18 mouse cellular contexts compared by ENCODE assay signal in the genomic region with DNA sequence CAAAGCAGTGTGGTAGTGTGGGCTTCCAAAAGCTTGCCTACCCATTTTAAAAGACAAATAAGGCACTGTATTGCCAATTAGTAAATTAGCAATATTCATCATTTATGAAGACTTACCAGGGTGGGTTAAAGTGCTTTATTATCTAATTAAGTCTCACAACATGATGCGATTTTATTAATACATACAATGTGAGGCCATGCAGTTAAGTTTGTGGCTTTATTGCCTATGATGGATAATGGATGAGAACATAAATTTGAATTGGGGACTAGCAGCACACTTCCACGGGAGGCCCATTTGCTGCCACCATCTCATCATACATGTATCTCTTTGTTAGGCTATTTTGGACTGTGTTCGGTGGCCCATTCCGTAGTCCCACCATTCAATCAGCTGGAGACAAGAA.
"Had no signal": no experiment of that assay in that cellular context is flagged by ENCODE, and none has a peak within 500 bp of the region (broad histone marks: within the 10 kb centered on the region; RNA-seq: fewer than 3 reads in every experiment).

No protein-coding gene starts in this region.

- H3K4me1 ChIP-seq: midbrain, embryonic 12.5 days; neural tube, embryonic 12.5 days had no signal

- H3K9me3 ChIP-seq: midbrain, embryonic 10.5 days; midbrain, embryonic 12.5 days; neural tube, embryonic 12.5 days had no signal

- H3K27me3 ChIP-seq: neural tube, embryonic 12.5 days had no signal

- H3K36me3 ChIP-seq: midbrain, embryonic 10.5 days; midbrain, embryonic 12.5 days; neural tube, embryonic 12.5 days had no signal

- H3K4me2 ChIP-seq: lung, embryonic 14.5 days; midbrain, embryonic 12.5 days; neural tube, embryonic 12.5 days had no signal

- H3K9ac ChIP-seq: lung, embryonic 14.5 days; midbrain, embryonic 12.5 days; neural tube, embryonic 12.5 days had no signal

- H3K27ac ChIP-seq: midbrain, embryonic 10.5 days; midbrain, embryonic 12.5 days; neural tube, embryonic 12.5 days had no signal

- ATAC-seq: midbrain, embryonic 16.5 days had no signal

- DNase-seq: lung, adult 18-20 months; lung, embryonic 14.5 days; lung, postnatal 10 days; lung, postnatal 4 days; midbrain, embryonic 14.5 days; retina, postnatal 1 day; right cerebral cortex, adult 18-20 months; right cerebral cortex, postnatal 25 days; right cerebral cortex, postnatal 4 days; spleen, adult 18-20 months; thymus, adult 18-20 months; thymus, postnatal 14 days; thymus, postnatal 36 days had no signal

- H3K4me3 ChIP-seq: midbrain, embryonic 10.5 days; midbrain, embryonic 12.5 days; myocyte; neural tube, embryonic 12.5 days had no signal
